Mouse (Mus musculus) cortical plate, adult 2 months (tissue): Measurements from ENCODE around the gene Il3ra. TPM values are rescaled to one million over a fixed set of nuclear protein-coding genes. Genes with fewer than 3 reads are reported as not detected.

ENCODE experiments used
- H3K27ac ChIP-seq: fragments of 200-500 bp; 2 replicates; pipeline ENCODE4 v1.5.1; 2012; ENCODE audit warnings: low read length, control low read depth, inconsistent platforms; ENCODE audit not compliant: insufficient read depth
- H3K4me1 ChIP-seq: fragments of 200-500 bp; 2 replicates; pipeline ENCODE4 v1.6.1; 2011; ENCODE audit warnings: low read length; ENCODE audit not compliant: control insufficient read depth, insufficient read depth
- H3K4me3 ChIP-seq: fragments of 200-500 bp; 2 replicates; pipeline ENCODE4 v1.5.1; 2011; ENCODE audit warnings: mild to moderate bottlenecking, low read length, control low read depth; ENCODE audit not compliant: insufficient read depth
- CTCF ChIP-seq: fragments of 200-500 bp; IDR thresholded peaks from 2 replicates; pipeline ENCODE4 v1.5.1; 2011; ENCODE audit warnings: mild to moderate bottlenecking, control low read depth, low read length; ENCODE audit not compliant: insufficient read depth; ENCODE audit errors: extremely low read depth
- POLR2A ChIP-seq: fragments of 200-500 bp; IDR thresholded peaks from 2 replicates; pipeline ENCODE4 v1.6.1; 2011; ENCODE audit warnings: mild to moderate bottlenecking, low read length, control low read depth; ENCODE audit not compliant: insufficient read depth; ENCODE audit errors: extremely low read depth
- polyA plus RNA-seq: library from polyadenylated mRNA; depleted of rRNA; stranded (reverse); fragments of >200 nt; gene quantifications from 2 replicates; pipeline ENCODE4 v1.2.3, GENCODE M21; 2012; rRNA removed

The Il3ra gene
- 7.2 and 8.0 TPM in 2 replicates for polyA plus RNA-seq

GRCm38 (mm10) chr14:14345948-14346812, at the start of gene Il3ra:
Il3ra (plus strand) TSS chr14:14346275.
- no peaks in the 10 kb centered on the region for H3K4me1 ChIP-seq
- H3K27ac ChIP-seq = peak within 1 kb of the TSS; percentile 26
- peak within 1 kb of the TSS; percentile 69 for H3K4me3 ChIP-seq
- TF ChIP-seq CTCF = no peak
- peak; percentile 36; the same call in 1 of the 2 replicates for TF ChIP-seq POLR2A

- TF ChIP-seq POLR2A (no peak), CTCF (no peak)
- H3K27ac ChIP-seq = no peak overlapping the region
- H3K4me3 ChIP-seq = no peak overlapping the region
- H3K4me1 ChIP-seq = no peaks in the 10 kb centered on the region
These were observed 37.1 kb upstream of the Il3ra start for GRCm38 (mm10) chr14:14308938-14309337.

- Histone ChIP-seq H3K4me3 (no peak overlapping the region), H3K4me1 (no peaks in the 10 kb centered on the region), H3K27ac (no peak overlapping the region)
- TF ChIP-seq CTCF = no peak
- no peak for TF ChIP-seq POLR2A
These were observed 36.7 kb upstream of the Il3ra start for GRCm38 (mm10) chr14:14309416-14309815.

GRCm38 (mm10) chr14:14322528-14322927, 23.5 kb upstream of the Il3ra start, which contains the start of gene Olfr31:
Olfr31 (plus strand) TSS chr14:14322828.
- H3K4me3 ChIP-seq = no peak within 1 kb of the TSS
- H3K4me1 ChIP-seq = no peaks in the 10 kb centered on the region
- no peak within 1 kb of the TSS for H3K27ac ChIP-seq
- TF ChIP-seq CTCF = no peak
- no peak for TF ChIP-seq POLR2A

- H3K27ac ChIP-seq = no peak overlapping the region
- H3K4me3 ChIP-seq = peak overlapping the region; percentile 69; the same call in 1 of the 2 replicates
- TF ChIP-seq CTCF (0 out of 2 replicates have a peak, but pooled peaks have one; percentile 22), POLR2A (no peak)
- H3K4me1 ChIP-seq = no peaks in the 10 kb centered on the region
These were observed 783 bp upstream of the Il3ra start for GRCm38 (mm10) chr14:14345113-14345871.

GRCm38 (mm10) chr14:14346813-14347100, 682 bp downstream of the Il3ra start:
- peak overlapping the region; percentile 23 for H3K27ac ChIP-seq
- peak overlapping the region; percentile 69 for H3K4me3 ChIP-seq
- no peak for TF ChIP-seq CTCF
- no peak for TF ChIP-seq POLR2A
- no peaks in the 10 kb centered on the region for H3K4me1 ChIP-seq

- TF ChIP-seq POLR2A = no peak
- Histone ChIP-seq H3K27ac (no peak overlapping the region), H3K4me3 (no peak overlapping the region; the same call in 1 of the 2 replicates), H3K4me1 (no peaks in the 10 kb centered on the region)
These were observed 1.2 kb downstream of the Il3ra start for GRCm38 (mm10) chr14:14347151-14347835.

GRCm38 (mm10) chr14:14347836-14348621, 2.0 kb downstream of the Il3ra start:
- Histone ChIP-seq H3K4me1 (no peaks in the 10 kb centered on the region), H3K27ac (no peak overlapping the region), H3K4me3 (no peak overlapping the region)
- TF ChIP-seq POLR2A (no peak), CTCF (no peak)

GRCm38 (mm10) chr14:14348674-14349401, 2.8 kb downstream of the Il3ra start:
- TF ChIP-seq CTCF (no peak), POLR2A (no peak)
- H3K27ac ChIP-seq = no peak overlapping the region
- no peaks in the 10 kb centered on the region for H3K4me1 ChIP-seq
- no peak overlapping the region for H3K4me3 ChIP-seq
